ENCODE assay signal across 7 mouse cellular contexts in the genomic region with DNA sequence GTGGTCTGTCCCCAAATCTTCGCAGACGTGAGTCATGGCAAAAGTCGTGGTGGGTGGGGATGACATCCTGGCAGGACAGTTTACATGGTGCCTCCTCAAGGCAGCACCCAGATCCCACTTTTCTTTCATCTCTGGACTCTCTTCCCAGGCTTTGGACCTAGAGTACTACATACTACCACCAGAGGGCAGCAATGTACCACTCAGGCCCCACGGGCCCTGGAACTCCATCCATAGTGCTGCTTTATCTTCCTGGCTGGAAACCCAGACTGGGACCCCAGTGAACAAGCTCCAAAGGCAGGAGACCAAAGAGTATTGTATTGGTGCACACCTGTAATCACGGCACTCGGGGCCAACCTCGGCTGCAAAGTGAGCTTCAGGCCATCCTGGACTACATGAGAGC. TPM values are rescaled to one million over a fixed set of nuclear protein-coding genes. Genes with fewer than 3 reads are reported as not detected.
A peak's percentile ranks its signal among the peaks of the same experiment; 100 is the strongest.
DNase-seq lines count a peak whose midpoint lies in the region; ATAC-seq lines count a peak whose summit lies in the region.

No protein-coding gene starts in this region.

- peak; percentile 86 for DNase-seq in R1 (ENCODE audit: low read depth, low spot score)
- DNase-seq in c-Kit-positive CD71-positive TER-119-negative erythroid progenitor cells, embryonic 14.5 days (ENCODE audit: low read depth) = peak; percentile 27
- peak; percentile 78 for DNase-seq in heart, postnatal 4 days
- peak; percentile 75 to 76 for DNase-seq in layer of hippocampus, postnatal 14 days (ENCODE audit: low spot score in 2 of 2)
- peak; percentile 57 for DNase-seq in right cerebral cortex, postnatal 25 days

- H3K27ac ChIP-seq in forebrain, embryonic 12.5 days = no peak overlapping the region

- no peaks in the 10 kb centered on the region for H3K27me3 ChIP-seq in forebrain, embryonic 12.5 days

- peak; percentile 49; the same call in 1 of the 2 replicates for ATAC-seq in forebrain, embryonic 12.5 days (ENCODE audit: low FRiP score)
- ATAC-seq in megakaryocyte, adult 5-6 weeks (ENCODE audit: poor library complexity, severe bottlenecking) = peak; percentile 46; the same call in 1 of the 2 replicates

- H3K36me3 ChIP-seq in forebrain, embryonic 12.5 days (replicated peaks) = peaks cover 4% of the 10 kb centered on the region

- no peaks in the 10 kb centered on the region for H3K9me3 ChIP-seq in forebrain, embryonic 12.5 days

- H3K4me2 ChIP-seq in forebrain, embryonic 12.5 days = no peak overlapping the region

- WGBS in forebrain, embryonic 12.5 days = 30% methylated on average over 7 of the region's 7 CpGs

- H3K4me3 ChIP-seq in forebrain, embryonic 12.5 days (replicated peaks) = no peak overlapping the region

- peaks cover 17% of the 10 kb centered on the region for H3K4me1 ChIP-seq in forebrain, embryonic 12.5 days

- no peak overlapping the region for H3K9ac ChIP-seq in forebrain, embryonic 12.5 days

RNA-seq across cellular contexts. Expression of gene Prkrip1, which starts 3.1 kb away (rescaled TPM):
- polyA plus RNA-seq in forebrain, embryonic 12.5 days (2016; fragmentation: Nextera tagmentation; extraction: Ambion mirVana) = 71.0 and 80.1 TPM in 2 replicates
- 10 to 100 TPM; 27.9 to 32.6 TPM for total RNA-seq in heart, postnatal 4 days (2021)
- 10 to 100 TPM; 39.9 to 41.5 TPM for total RNA-seq in layer of hippocampus, postnatal 14 days (2021)
- 8.7 and 15.7 TPM in 2 replicates for total RNA-seq in megakaryocyte, adult 5-6 weeks (2015)
- 46.0 and 50.7 TPM in 2 replicates for total RNA-seq in megakaryocyte, adult 5-6 weeks (2017)

RNA-seq across cellular contexts. Expression of gene Orai2, which starts 31.3 kb away (rescaled TPM):
- polyA plus RNA-seq in forebrain, embryonic 12.5 days (2016; fragmentation: Nextera tagmentation; extraction: Ambion mirVana) = 14.7 TPM in 2 replicates
- total RNA-seq in heart, postnatal 4 days (2021) = 1 to 10 TPM; 2.0 to 3.3 TPM
- total RNA-seq in layer of hippocampus, postnatal 14 days (2021) = 100 to 1,000 TPM; 124 to 127 TPM
- 26.1 and 26.5 TPM in 2 replicates for total RNA-seq in megakaryocyte, adult 5-6 weeks (2015)
- total RNA-seq in megakaryocyte, adult 5-6 weeks (2017) = 42.8 and 48.1 TPM in 2 replicates

RNA-seq across cellular contexts. Expression of gene Sh2b2, which starts 44.5 kb away (rescaled TPM):
- 19.6 and 21.7 TPM in 2 replicates for polyA plus RNA-seq in forebrain, embryonic 12.5 days (2016; fragmentation: Nextera tagmentation; extraction: Ambion mirVana)
- total RNA-seq in heart, postnatal 4 days (2021) = 1 to 10 TPM; 2.3 to 2.5 TPM
- 1 to 10 TPM; 8.7 to 9.5 TPM for total RNA-seq in layer of hippocampus, postnatal 14 days (2021)
- total RNA-seq in megakaryocyte, adult 5-6 weeks (2015) = 28.7 and 32.9 TPM in 2 replicates
- total RNA-seq in megakaryocyte, adult 5-6 weeks (2017) = 13.3 and 15.1 TPM in 2 replicates

Comparison
In these comparisons a context has a peak if more than half of its experiments do, and no peak if none do; other contexts are left out.
1. DNase-seq: peak in every context shown above with its lines; median percentile 86 in R1; 78 in heart, postnatal 4 days; 76 in layer of hippocampus, postnatal 14 days; 57 in right cerebral cortex, postnatal 25 days; 27 in c-Kit-positive CD71-positive TER-119-negative erythroid progenitor cells, embryonic 14.5 days.
2. RNA of gene Orai2, which starts 31.3 kb away (total RNA-seq): 124 to 127 TPM in layer of hippocampus, postnatal 14 days and 26.1 to 48.1 TPM in megakaryocyte, adult 5-6 weeks; 2.0 to 3.3 TPM in heart, postnatal 4 days; every median in the first group is over 4 times any median in the second.